Mouse (Mus musculus) T-helper 17 cell (primary cell): ENCODE data around the gene Vmn2r-ps159.

Source experiments
- in situ Hi-C, 2 experiments: fragments of 300-600 bp; cut with MboI, MseI; formaldehyde crosslinking; loops; 1 replicate in 1 of 2; 2 replicates in 1 of 2; pipeline ENCODE4 v1.15.1; 2025; ENCODE audit warnings: high pct_unique_total_duplicates in 2 of 2

Vmn2r-ps159 gene

GRCm38 (mm10) chr4:156330803-156331202 lies at the start of gene Vmn2r-ps159:
Gene Vmn2r-ps159 (plus strand): TSS chr4:156331103.
- in situ Hi-C loops: loop anchor here in 1 of 2 experiments (5.0 kb wide), 1 partner anchor 79 kb away; no protein-coding TSS in a partner anchor

GRCm38 (mm10) chr4:156341601-156342504 lies 10.9 kb downstream of the Vmn2r-ps159 start:
- in situ Hi-C loops: loop anchor here in 1 of 2 experiments (5.0 kb wide), 1 partner anchor 100 kb away; no protein-coding TSS in a partner anchor

GRCm38 (mm10) chr4:156342569-156343325 lies 11.8 kb downstream of the Vmn2r-ps159 start:
- in situ Hi-C loops: loop anchor here in 1 of 2 experiments (5.0 kb wide), 1 partner anchor 100 kb away; no protein-coding TSS in a partner anchor

GRCm38 (mm10) chr4:156343332-156343731 lies 12.4 kb downstream of the Vmn2r-ps159 start:
- in situ Hi-C loops: loop anchor here in 1 of 2 experiments (5.0 kb wide), 1 partner anchor 101 kb away; no protein-coding TSS in a partner anchor

- in situ Hi-C loops: loop anchor here in 1 of 2 experiments (5.0 kb wide), 1 partner anchor 40 kb away; no protein-coding TSS in a partner anchor
Observed at GRCm38 (mm10) chr4:156356756-156357437, 26.0 kb downstream of the Vmn2r-ps159 start.
